Mouse (Mus musculus) small intestine, adult 2 months (tissue): ENCODE data around the gene Tyrobp.

Experiments
- CTCF ChIP-seq: fragments of 200-500 bp; IDR thresholded peaks from 2 replicates; pipeline ENCODE4 v1.5.1; 2012; ENCODE audit warnings: low read depth, mild to moderate bottlenecking, control low read depth, inconsistent platforms, low read length, moderate library complexity, mixed read lengths; ENCODE audit not compliant: insufficient replicate concordance, insufficient read length; ENCODE audit errors: extremely low read depth
- POLR2A ChIP-seq: fragments of 200-500 bp; IDR thresholded peaks from 2 replicates; pipeline ENCODE4 v1.6.1; 2012; ENCODE audit warnings: low read depth, mild to moderate bottlenecking, control low read depth, inconsistent platforms, low read length, moderate library complexity

DNA sequence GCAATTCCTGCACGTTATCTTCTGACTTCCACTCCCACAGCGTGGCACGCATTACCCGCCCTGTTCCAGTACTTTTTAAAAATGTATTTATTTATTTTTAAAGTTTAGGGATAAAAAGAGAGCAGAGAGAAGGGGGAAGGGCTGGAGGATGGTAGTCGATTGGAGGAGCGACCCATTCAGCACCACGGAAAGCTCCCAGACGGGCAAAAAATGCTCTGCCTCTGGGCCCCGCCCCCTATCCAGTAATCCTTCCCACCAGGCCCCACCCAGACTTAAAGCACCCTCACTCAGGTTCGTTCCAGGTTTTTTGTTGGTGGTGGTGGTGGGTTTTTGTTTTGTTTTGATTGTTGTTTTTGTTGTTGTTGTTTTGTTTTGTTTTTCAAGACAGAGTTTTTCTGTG lies 20.7 kb downstream of the Tyrobp start:
- TF ChIP-seq CTCF = no peak
- no peak for TF ChIP-seq POLR2A
